Mouse (Mus musculus) ES-Bruce4 (cell line): ENCODE results near the gene AC124108.1.

Source experiments
- CTCF ChIP-seq: IDR thresholded peaks from one replicate; pipeline ENCODE4 v1.8.1; 2011; ENCODE audit warnings: low read depth, low read length
- EP300 ChIP-seq: IDR thresholded peaks from 2 replicates; pipeline ENCODE4 v1.6.1; 2011; ENCODE audit warnings: low read depth, low read length; ENCODE audit not compliant: insufficient read depth

- TF ChIP-seq CTCF, result no peak
- no peak for TF ChIP-seq EP300
These were observed 16.9 kb downstream of the AC124108.1 start for GRCm38 (mm10) chr1:132208154-132208553.
